Mouse (Mus musculus) hindbrain, embryonic 11.5 days (tissue): Measurements from ENCODE around the gene Tnip3. TPM values are rescaled to one million over a fixed set of nuclear protein-coding genes. Genes with fewer than 3 reads are reported as not detected.
A peak's percentile ranks its signal among the peaks of the same experiment; 100 is the strongest.

Experiments used
- ATAC-seq: fragments of 200-750 bp; cut with Nextera tagmentation; 2 replicates; pipeline ENCODE4 v1.8.0; 2017; ENCODE audit warnings: mild to moderate bottlenecking, moderate TSS enrichment, moderate library complexity; ENCODE audit not compliant: low FRiP score
- DNase-seq: peaks from one replicate; pipeline ENCODE4 v3.0.0-alpha.2; 2015; ENCODE audit warnings: low spot score
- H3K27ac ChIP-seq: fragments of 300-500 bp; sonication (generic); 2 replicates; pipeline ENCODE4 v1.5.1; 2014; ENCODE audit warnings: mild to moderate bottlenecking, low read depth, low read length
- H3K27me3 ChIP-seq: fragments of 300-500 bp; sonication (generic); 2 replicates; pipeline ENCODE4 v1.6.1; 2014; ENCODE audit warnings: mild to moderate bottlenecking, low read length, moderate library complexity, mixed read lengths; ENCODE audit not compliant: control insufficient read depth, insufficient read depth
- H3K36me3 ChIP-seq: fragments of 300-500 bp; sonication (generic); 2 replicates; pipeline ENCODE4 v1.6.1; 2014; ENCODE audit warnings: mild to moderate bottlenecking, low read length, moderate library complexity, mixed read lengths; ENCODE audit not compliant: control insufficient read depth, insufficient read depth
- H3K4me1 ChIP-seq: fragments of 300-500 bp; sonication (generic); replicated peaks from 2 replicates; pipeline ENCODE4 v1.6.1; 2014; ENCODE audit warnings: low read length, mixed read lengths; ENCODE audit not compliant: control insufficient read depth, insufficient read depth
- H3K4me2 ChIP-seq: fragments of 300-500 bp; sonication (generic); replicated peaks from 2 replicates; pipeline ENCODE4 v1.6.1; 2014; ENCODE audit warnings: mild to moderate bottlenecking, low read depth, low read length
- H3K4me3 ChIP-seq: fragments of 300-500 bp; sonication (generic); 2 replicates; pipeline ENCODE4 v1.5.1; 2014; ENCODE audit warnings: low read depth, low read length
- H3K9ac ChIP-seq: fragments of 300-500 bp; sonication (generic); 2 replicates; pipeline ENCODE4 v1.6.1; 2014; ENCODE audit warnings: low read depth, low read length
- H3K9me3 ChIP-seq: fragments of 300-500 bp; sonication (generic); 2 replicates; pipeline ENCODE4 v1.6.1; 2016; ENCODE audit warnings: low read length; ENCODE audit not compliant: control insufficient read depth
- WGBS: fragments of 180-500 bp; shearing (Covaris S2); extraction: QIAGEN DNeasy Blood & Tissue Kit; methylation state at CpG from one replicate; pipeline ENCODE4 v1.1.7; 2014; 5-methylcytosine and 5-hydroxymethylcytosine counted together
- polyA plus RNA-seq: library from polyadenylated mRNA; unstranded; fragments of >200 nt; fragmentation: Nextera tagmentation; extraction: Ambion mirVana; gene quantifications from 2 replicates; pipeline ENCODE4 v1.2.1, GENCODE M21; 2014

The Tnip3 gene
- polyA plus RNA-seq, 1 experiment from 2014 or later, result not detected

- ATAC-seq, result 0 out of 2 replicates have a peak, but pooled peaks have one; percentile 14
Measured at GRCm38 (mm10) chr6:65537327-65537884, 12.3 kb downstream of the Tnip3 start.

GRCm38 (mm10) chr6:65538022-65538652 is 13.0 kb downstream of the Tnip3 start:
- Histone ChIP-seq H3K9me3 (no peaks in the 10 kb centered on the region), H3K9ac (no peak overlapping the region), H3K27ac (no peak overlapping the region), H3K4me2 (no peak overlapping the region), H3K27me3 (no peaks in the 10 kb centered on the region), H3K4me3 (no peak overlapping the region), H3K4me1 (no peaks in the 10 kb centered on the region), H3K36me3 (no peaks in the 10 kb centered on the region)
- ATAC-seq (peak; percentile 72), DNase-seq (no peak)
- 72% methylated on average over 9 of the region's 9 CpGs for WGBS

More at GRCm38 (mm10) chr6:65537327-65537884, 12.3 kb downstream of the Tnip3 start:
- Histone ChIP-seq H3K4me1 (no peaks in the 10 kb centered on the region), H3K27ac (no peak overlapping the region), H3K4me3 (no peak overlapping the region), H3K9me3 (no peaks in the 10 kb centered on the region), H3K36me3 (no peaks in the 10 kb centered on the region), H3K4me2 (no peak overlapping the region), H3K27me3 (no peaks in the 10 kb centered on the region), H3K9ac (no peak overlapping the region)
- no peak for DNase-seq
- 72% methylated on average over 5 of the region's 5 CpGs for WGBS

- Histone ChIP-seq H3K4me3 (no peak overlapping the region), H3K36me3 (no peaks in the 10 kb centered on the region), H3K9me3 (no peaks in the 10 kb centered on the region), H3K27ac (no peak overlapping the region), H3K27me3 (no peaks in the 10 kb centered on the region), H3K9ac (no peak overlapping the region), H3K4me2 (no peak overlapping the region), H3K4me1 (no peaks in the 10 kb centered on the region)
- 91% methylated on average over 3 of the region's 3 CpGs for WGBS
- ATAC-seq (no peak), DNase-seq (no peak)
Measured at GRCm38 (mm10) chr6:65538921-65539320, 13.8 kb downstream of the Tnip3 start.

DNA sequence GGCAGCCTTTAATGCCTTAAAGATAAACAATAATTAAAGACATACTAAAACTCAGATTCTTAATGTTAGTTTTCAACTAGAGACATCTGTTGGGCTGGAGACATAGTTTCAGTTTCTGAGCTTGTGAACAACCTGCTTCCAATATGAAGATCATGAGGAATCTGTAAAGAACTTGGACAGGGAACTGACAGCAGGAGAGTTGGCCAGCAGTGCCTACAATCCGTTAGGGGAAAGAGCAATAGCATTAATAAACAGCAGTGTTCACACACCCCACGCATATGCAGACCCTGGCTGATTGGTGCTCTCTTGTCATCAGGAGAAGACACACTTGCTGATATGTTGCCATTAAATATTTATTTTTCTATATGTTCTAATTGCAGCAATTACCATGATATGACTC is 15.0 kb downstream of the Tnip3 start:
- no peaks in the 10 kb centered on the region for H3K27me3 ChIP-seq

DNA sequence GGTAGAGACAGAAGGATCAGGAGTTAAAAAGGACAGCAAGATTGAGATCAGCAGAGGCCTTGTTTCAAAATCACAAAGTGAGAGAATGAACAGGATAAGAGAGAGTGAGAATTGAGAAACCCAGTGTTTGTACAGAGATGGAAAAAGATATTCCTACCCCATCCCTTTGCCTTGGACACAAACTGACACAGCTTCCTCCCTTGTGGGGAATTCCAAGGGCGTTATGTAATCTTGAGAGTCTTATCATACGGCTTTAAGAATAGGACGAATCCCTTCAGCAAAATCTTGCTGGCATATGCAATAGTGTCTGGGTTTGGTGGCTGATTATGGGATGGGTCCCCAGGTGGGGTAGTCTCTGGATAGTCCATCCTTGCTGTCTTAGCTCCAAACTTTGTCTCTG is 16.0 kb downstream of the Tnip3 start:
- ATAC-seq, result no peak
- H3K27ac ChIP-seq, result no peak overlapping the region
- no peak for DNase-seq
- no peaks in the 10 kb centered on the region for H3K9me3 ChIP-seq
- WGBS, result 87% methylated on average over 3 of the region's 3 CpGs
- no peak overlapping the region for H3K4me2 ChIP-seq
- H3K4me1 ChIP-seq, result no peaks in the 10 kb centered on the region
- H3K4me3 ChIP-seq, result no peak overlapping the region
- no peaks in the 10 kb centered on the region for H3K27me3 ChIP-seq
- H3K9ac ChIP-seq, result no peak overlapping the region
- H3K36me3 ChIP-seq, result no peaks in the 10 kb centered on the region

More for the DNA sequence above, 15.0 kb downstream of the Tnip3 start:
- ATAC-seq (no peak), DNase-seq (no peak)
- H3K4me1 ChIP-seq, result no peaks in the 10 kb centered on the region
- H3K9ac ChIP-seq, result no peak overlapping the region
- no peak overlapping the region for H3K27ac ChIP-seq
- H3K4me3 ChIP-seq, result no peak overlapping the region
- H3K36me3 ChIP-seq, result no peaks in the 10 kb centered on the region
- H3K4me2 ChIP-seq, result no peak overlapping the region
- H3K9me3 ChIP-seq, result no peaks in the 10 kb centered on the region
- 69% methylated on average over 2 of the region's 2 CpGs for WGBS

DNA sequence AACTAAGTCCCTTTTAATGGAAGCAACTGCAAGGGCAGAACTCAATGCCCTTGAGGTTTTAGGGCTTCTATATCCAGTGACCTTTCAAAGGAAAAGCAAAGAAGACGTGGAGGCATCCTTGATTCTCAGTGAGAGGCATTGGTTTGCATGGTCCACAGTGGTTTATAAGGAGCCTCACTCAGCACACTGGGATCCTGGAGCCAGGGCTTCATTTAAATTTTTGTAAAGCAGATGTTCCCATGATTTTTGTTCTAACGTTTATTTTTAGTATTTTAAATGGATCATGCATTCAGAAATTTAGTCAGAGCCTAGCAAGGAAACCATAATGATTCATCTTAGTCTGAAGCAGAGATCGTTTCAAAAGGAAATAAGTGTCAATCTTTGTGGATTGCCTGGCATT is 17.3 kb downstream of the Tnip3 start:
- H3K4me3 ChIP-seq, result no peak overlapping the region
- WGBS, result 57% methylated on average over 3 of the region's 3 CpGs
- H3K36me3 ChIP-seq, result no peaks in the 10 kb centered on the region
- no peak overlapping the region for H3K4me2 ChIP-seq
- H3K27ac ChIP-seq, result no peak overlapping the region
- DNase-seq, result no peak
- no peak for ATAC-seq
- no peaks in the 10 kb centered on the region for H3K4me1 ChIP-seq
- no peaks in the 10 kb centered on the region for H3K27me3 ChIP-seq
- H3K9ac ChIP-seq, result no peak overlapping the region
- no peaks in the 10 kb centered on the region for H3K9me3 ChIP-seq

DNA sequence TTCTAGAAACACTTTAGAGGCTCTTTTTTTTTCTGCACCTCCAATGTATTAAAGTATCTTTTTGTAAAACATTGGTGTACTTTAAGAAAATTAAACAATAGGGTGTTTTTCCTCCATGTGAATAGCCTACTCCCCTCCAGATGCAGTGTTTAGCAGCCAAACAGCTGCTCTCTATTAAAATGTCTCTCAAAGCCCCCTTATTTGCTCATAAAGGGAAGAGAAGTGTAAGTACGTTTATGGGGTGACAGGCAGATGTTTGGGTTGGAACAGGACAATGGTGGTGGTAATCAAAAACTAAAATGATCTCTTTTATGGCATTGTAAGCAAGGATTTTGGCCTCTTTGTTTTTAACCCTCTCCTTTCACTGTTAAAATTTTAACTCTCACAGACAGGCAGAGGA is 17.8 kb downstream of the Tnip3 start:
- H3K4me3 ChIP-seq, result no peak overlapping the region
- no peak for DNase-seq
- no peak overlapping the region for H3K9ac ChIP-seq
- H3K4me1 ChIP-seq, result no peaks in the 10 kb centered on the region
- 45% methylated on average over 1 of the region's 1 CpGs for WGBS
- H3K9me3 ChIP-seq, result no peaks in the 10 kb centered on the region
- H3K36me3 ChIP-seq, result no peaks in the 10 kb centered on the region
- ATAC-seq, result no peak
- no peak overlapping the region for H3K4me2 ChIP-seq
- H3K27me3 ChIP-seq, result no peaks in the 10 kb centered on the region
- no peak overlapping the region for H3K27ac ChIP-seq

GRCm38 (mm10) chr6:65563887-65564656 is 39.0 kb downstream of the Tnip3 start:
- DNase-seq (no peak), ATAC-seq (no peak)
- Histone ChIP-seq H3K4me3 (no peak overlapping the region), H3K4me2 (no peak overlapping the region), H3K9me3 (no peaks in the 10 kb centered on the region), H3K36me3 (no peaks in the 10 kb centered on the region), H3K9ac (no peak overlapping the region), H3K4me1 (no peaks in the 10 kb centered on the region), H3K27ac (no peak overlapping the region), H3K27me3 (no peaks in the 10 kb centered on the region)
- 79% methylated on average over 3 of the region's 3 CpGs for WGBS

- Histone ChIP-seq H3K9ac (no peak overlapping the region), H3K4me1 (no peaks in the 10 kb centered on the region), H3K4me3 (no peak overlapping the region), H3K27me3 (no peaks in the 10 kb centered on the region), H3K27ac (no peak overlapping the region), H3K36me3 (no peaks in the 10 kb centered on the region), H3K9me3 (no peaks in the 10 kb centered on the region), H3K4me2 (no peak overlapping the region)
- WGBS, result 73% methylated on average over 2 of the region's 2 CpGs
- DNase-seq, result no peak
- ATAC-seq, result no peak
Measured at GRCm38 (mm10) chr6:65564657-65565039, 39.5 kb downstream of the Tnip3 start.
